Mouse (Mus musculus): ENCODE measurements around the gene Ulk3. TPM values are rescaled to one million over a fixed set of nuclear protein-coding genes. Genes with fewer than 3 reads are reported as not detected.

Ulk3 gene
- polyA plus RNA-seq, 1 experiment from 2014 or later, result 20.4 TPM

GRCm38 (mm10) chr9:57584991-57585390, 4.3 kb upstream of the Ulk3 start:
- peaks cover 6% of the 10 kb centered on the region for H3K4me1 ChIP-seq (ENCODE audit: control insufficient read depth, insufficient read depth, low read length)
- ATAC-seq (ENCODE audit: low FRiP score, low TSS enrichment) (no peak), DNase-seq (no peak)
- no peak overlapping the region for H3K27ac ChIP-seq (replicated peaks; ENCODE audit: low read depth, low read length)
- WGBS, result 96% methylated on average over 3 of the region's 3 CpGs
- no peak overlapping the region for H3K9ac ChIP-seq (replicated peaks; ENCODE audit: low read length)
- H3K9me3 ChIP-seq (ENCODE audit: control insufficient read depth, low read length), result no peaks in the 10 kb centered on the region
- H3K27me3 ChIP-seq (ENCODE audit: control insufficient read depth, insufficient read depth, low read length), result no peaks in the 10 kb centered on the region
- H3K4me3 ChIP-seq (replicated peaks; ENCODE audit: low read depth, low read length), result no peak overlapping the region
- peaks cover 67% of the 10 kb centered on the region for H3K36me3 ChIP-seq (ENCODE audit: control insufficient read depth, insufficient read depth, low read length)
- H3K4me2 ChIP-seq (ENCODE audit: low read length), result no peak overlapping the region

DNA sequence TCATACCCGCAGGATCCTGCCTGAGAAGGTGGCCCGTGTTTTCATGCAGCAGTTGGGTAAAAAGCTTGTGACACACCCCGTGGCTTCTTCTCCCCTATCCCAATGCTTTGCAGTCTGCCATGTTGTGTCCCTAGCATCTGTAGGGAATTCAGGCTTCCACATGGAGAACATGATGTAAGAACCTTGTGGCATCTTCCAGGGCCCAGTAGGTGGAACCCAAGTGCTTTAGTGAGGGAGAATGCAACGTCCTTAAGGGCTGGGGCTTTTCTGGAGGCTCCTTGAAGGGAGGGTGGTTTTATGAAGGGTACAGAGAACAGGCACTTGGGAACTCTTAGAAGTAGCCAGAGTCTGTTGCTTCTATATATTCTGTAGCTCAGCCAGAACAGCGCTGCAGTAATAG, 1.5 kb downstream of the Ulk3 start:
- ATAC-seq (ENCODE audit: low FRiP score, low TSS enrichment), result no peak

DNA sequence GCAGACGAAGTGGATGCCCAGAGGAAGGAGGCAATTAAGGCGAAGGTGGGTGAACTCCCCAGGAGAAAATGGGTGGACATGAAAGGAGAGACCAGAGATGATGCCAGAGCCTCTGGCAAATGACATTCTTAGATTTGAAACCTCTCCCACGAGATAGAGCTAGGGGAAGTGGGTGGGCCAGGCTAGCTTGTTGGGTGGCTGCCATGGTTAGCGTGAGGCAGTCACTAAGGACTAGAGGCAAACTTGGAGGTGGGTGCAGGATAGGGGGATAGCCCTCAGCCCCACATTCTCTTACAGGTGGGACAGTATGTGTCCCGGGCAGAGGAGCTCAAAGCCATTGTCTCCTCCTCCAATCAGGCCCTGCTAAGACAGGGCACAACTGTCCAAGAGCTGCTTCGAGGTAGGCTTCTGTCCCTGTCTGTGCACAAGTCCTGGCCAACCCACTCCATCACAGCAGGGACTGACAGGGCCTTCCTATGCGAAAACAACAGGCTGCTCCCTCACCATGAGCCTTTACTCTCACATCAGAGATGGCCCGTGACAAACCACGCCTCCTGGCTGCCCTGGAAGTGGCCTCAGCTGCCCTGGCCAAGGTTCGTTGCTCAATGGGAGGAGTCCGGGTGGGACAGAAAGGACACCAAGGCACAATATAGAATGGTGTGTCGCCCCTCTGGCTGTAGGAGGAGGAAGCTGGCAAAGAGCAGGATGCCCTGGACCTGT, 4.4 kb downstream of the Ulk3 start:
- Histone ChIP-seq H3K4me1 (ENCODE audit: control insufficient read depth, insufficient read depth, low read length) (peaks cover 11% of the 10 kb centered on the region), H3K9me3 (ENCODE audit: control insufficient read depth, low read length) (no peaks in the 10 kb centered on the region), H3K36me3 (ENCODE audit: control insufficient read depth, insufficient read depth, low read length) (peaks cover 27% of the 10 kb centered on the region), H3K27me3 (ENCODE audit: control insufficient read depth, insufficient read depth, low read length) (no peaks in the 10 kb centered on the region), H3K4me2 (ENCODE audit: low read length) (no peak overlapping the region), H3K27ac (replicated peaks; ENCODE audit: low read depth, low read length) (no peak overlapping the region), H3K4me3 (replicated peaks; ENCODE audit: low read depth, low read length) (no peak overlapping the region), H3K9ac (replicated peaks; ENCODE audit: low read length) (no peak overlapping the region)
- WGBS, result 38% methylated on average over 12 of the region's 12 CpGs
- ATAC-seq (ENCODE audit: low FRiP score, low TSS enrichment) (no peak), DNase-seq (no peak)

More for the DNA sequence above, 1.5 kb downstream of the Ulk3 start:
- 33% methylated on average over 5 of the region's 5 CpGs for WGBS
- peak overlapping the region; percentile 88; the same call in 1 of the 2 replicates for H3K4me2 ChIP-seq (ENCODE audit: low read length)
- no peak overlapping the region for H3K27ac ChIP-seq (replicated peaks; ENCODE audit: low read depth, low read length)
- no peaks in the 10 kb centered on the region for H3K27me3 ChIP-seq (ENCODE audit: control insufficient read depth, insufficient read depth, low read length)
- peak; percentile 33 for DNase-seq
- peaks cover 11% of the 10 kb centered on the region for H3K4me1 ChIP-seq (ENCODE audit: control insufficient read depth, insufficient read depth, low read length)
- H3K9me3 ChIP-seq (ENCODE audit: control insufficient read depth, low read length), result no peaks in the 10 kb centered on the region
- H3K36me3 ChIP-seq (ENCODE audit: control insufficient read depth, insufficient read depth, low read length), result peaks cover 44% of the 10 kb centered on the region
- H3K4me3 ChIP-seq (replicated peaks; ENCODE audit: low read depth, low read length), result no peak overlapping the region
- H3K9ac ChIP-seq (replicated peaks; ENCODE audit: low read length), result no peak overlapping the region

GRCm38 (mm10) chr9:57594174-57594509, 4.9 kb downstream of the Ulk3 start:
- no peak for ATAC-seq (ENCODE audit: low FRiP score, low TSS enrichment)
- no peak for DNase-seq
- H3K4me3 ChIP-seq (replicated peaks; ENCODE audit: low read depth, low read length), result no peak overlapping the region
- no peaks in the 10 kb centered on the region for H3K27me3 ChIP-seq (ENCODE audit: control insufficient read depth, insufficient read depth, low read length)
- no peaks in the 10 kb centered on the region for H3K9me3 ChIP-seq (ENCODE audit: control insufficient read depth, low read length)
- peaks cover 12% of the 10 kb centered on the region for H3K4me1 ChIP-seq (ENCODE audit: control insufficient read depth, insufficient read depth, low read length)
- no peak overlapping the region for H3K27ac ChIP-seq (replicated peaks; ENCODE audit: low read depth, low read length)
- H3K4me2 ChIP-seq (ENCODE audit: low read length), result no peak overlapping the region
- 63% methylated on average over 9 of the region's 9 CpGs for WGBS
- peaks cover 27% of the 10 kb centered on the region for H3K36me3 ChIP-seq (ENCODE audit: control insufficient read depth, insufficient read depth, low read length)
- no peak overlapping the region for H3K9ac ChIP-seq (replicated peaks; ENCODE audit: low read length)

DNA sequence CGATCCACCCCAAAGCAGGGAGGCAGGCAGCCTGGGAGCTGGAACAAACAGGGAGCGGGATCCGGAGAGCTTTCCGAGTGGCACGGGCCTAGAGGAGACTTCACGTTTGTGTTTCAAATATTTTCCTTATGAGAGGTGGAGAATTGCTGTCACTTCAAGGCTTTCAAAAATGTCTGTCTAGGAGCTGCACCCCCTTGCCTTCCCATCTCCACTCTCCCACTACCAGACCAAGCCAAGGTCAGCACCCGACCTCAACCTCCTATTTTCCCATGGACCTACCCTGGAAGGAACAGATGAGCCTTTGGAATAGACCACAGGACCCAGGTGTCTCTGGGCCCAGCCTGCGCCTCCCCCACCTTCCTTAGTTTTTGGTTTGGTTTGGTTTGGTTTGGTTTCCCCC, 8.0 kb downstream of the Ulk3 start:
- no peak overlapping the region for H3K9ac ChIP-seq (replicated peaks; ENCODE audit: low read length)
- peaks cover 27% of the 10 kb centered on the region for H3K36me3 ChIP-seq (ENCODE audit: control insufficient read depth, insufficient read depth, low read length)
- no peak overlapping the region for H3K4me2 ChIP-seq (ENCODE audit: low read length)
- no peak overlapping the region for H3K27ac ChIP-seq (replicated peaks; ENCODE audit: low read depth, low read length)
- no peak overlapping the region for H3K4me3 ChIP-seq (replicated peaks; ENCODE audit: low read depth, low read length)
- ATAC-seq (ENCODE audit: low FRiP score, low TSS enrichment) (no peak), DNase-seq (no peak)
- H3K9me3 ChIP-seq (ENCODE audit: control insufficient read depth, low read length), result no peaks in the 10 kb centered on the region
- WGBS, result 89% methylated on average over 8 of the region's 8 CpGs
- peaks cover 18% of the 10 kb centered on the region for H3K4me1 ChIP-seq (ENCODE audit: control insufficient read depth, insufficient read depth, low read length)
- no peaks in the 10 kb centered on the region for H3K27me3 ChIP-seq (ENCODE audit: control insufficient read depth, insufficient read depth, low read length)

DNA sequence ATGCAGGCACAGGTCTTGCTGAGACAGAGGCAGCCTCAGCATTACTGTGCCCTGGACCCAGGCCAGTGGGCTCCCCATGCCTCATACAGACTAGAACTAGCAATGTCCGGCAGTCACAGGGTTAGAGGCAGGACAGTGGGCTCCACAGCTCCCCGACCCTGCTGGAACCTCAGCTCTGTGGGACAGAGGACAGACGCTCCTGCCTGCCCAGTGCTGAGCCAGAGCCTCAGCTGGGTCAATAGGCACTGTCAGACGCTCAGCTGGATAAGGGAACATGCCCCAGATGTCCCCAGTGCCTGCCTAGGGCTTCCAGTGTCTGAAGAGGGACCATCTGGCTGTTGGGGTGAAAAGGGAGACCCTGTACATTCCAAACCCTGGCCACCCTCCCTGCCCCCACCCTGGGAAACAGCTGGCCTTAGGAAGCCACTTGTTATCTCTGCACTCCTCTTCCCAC, 8.7 kb downstream of the Ulk3 start:
- H3K36me3 ChIP-seq (ENCODE audit: control insufficient read depth, insufficient read depth, low read length), result peaks cover 23% of the 10 kb centered on the region
- H3K9me3 ChIP-seq (ENCODE audit: control insufficient read depth, low read length), result no peaks in the 10 kb centered on the region
- no peak overlapping the region for H3K9ac ChIP-seq (replicated peaks; ENCODE audit: low read length)
- WGBS, result 18% methylated on average over 4 of the region's 4 CpGs
- no peaks in the 10 kb centered on the region for H3K27me3 ChIP-seq (ENCODE audit: control insufficient read depth, insufficient read depth, low read length)
- ATAC-seq (ENCODE audit: low FRiP score, low TSS enrichment) (no peak), DNase-seq (no peak)
- no peak overlapping the region for H3K4me2 ChIP-seq (ENCODE audit: low read length)
- no peak overlapping the region for H3K27ac ChIP-seq (replicated peaks; ENCODE audit: low read depth, low read length)
- peaks cover 18% of the 10 kb centered on the region for H3K4me1 ChIP-seq (ENCODE audit: control insufficient read depth, insufficient read depth, low read length)
- no peak overlapping the region for H3K4me3 ChIP-seq (replicated peaks; ENCODE audit: low read depth, low read length)

DNA sequence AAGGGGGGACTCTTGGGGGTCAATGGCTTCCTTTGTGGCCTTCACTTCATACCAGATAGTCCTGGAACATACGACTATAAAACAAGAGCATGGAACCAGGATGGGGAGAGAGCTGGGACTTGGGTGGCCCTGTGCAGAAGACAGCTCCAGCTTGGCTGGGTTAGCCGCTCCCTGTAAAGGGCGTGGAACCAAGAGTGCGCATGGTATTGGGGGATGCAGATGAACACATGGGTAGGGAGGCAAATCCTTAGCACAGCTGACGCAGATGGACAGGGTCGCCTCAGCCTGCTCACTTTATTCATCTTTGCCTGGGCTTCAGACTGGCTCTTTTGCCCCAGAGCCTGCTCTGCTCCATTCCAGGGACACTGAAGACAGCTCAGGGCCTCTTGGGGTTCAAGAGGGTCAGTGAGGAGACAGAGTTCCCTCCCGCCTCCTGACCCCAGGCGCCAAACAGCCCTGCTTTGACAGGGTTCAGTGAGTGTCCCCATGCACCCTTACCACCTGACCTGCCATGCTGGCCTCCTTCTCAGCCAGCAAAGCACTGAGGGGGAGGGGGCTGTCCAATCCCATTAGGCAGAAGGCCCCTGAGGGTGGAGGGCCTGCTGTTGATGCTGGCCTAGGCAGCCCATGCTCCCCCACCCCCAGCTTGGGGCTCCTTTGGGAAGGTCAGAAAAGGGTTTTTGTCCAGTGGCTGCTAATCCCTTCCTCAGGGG, 9.8 kb downstream of the Ulk3 start:
- H3K27ac ChIP-seq (replicated peaks; ENCODE audit: low read depth, low read length), result peak overlapping the region; percentile 14
- H3K4me3 ChIP-seq (replicated peaks; ENCODE audit: low read depth, low read length), result no peak overlapping the region
- DNase-seq (peak; percentile 45), ATAC-seq (ENCODE audit: low FRiP score, low TSS enrichment) (peak; percentile 49; the same call in 1 of the 2 replicates)
- peaks cover 14% of the 10 kb centered on the region for H3K36me3 ChIP-seq (ENCODE audit: control insufficient read depth, insufficient read depth, low read length)
- H3K4me1 ChIP-seq (ENCODE audit: control insufficient read depth, insufficient read depth, low read length), result peaks cover 18% of the 10 kb centered on the region
- H3K4me2 ChIP-seq (ENCODE audit: low read length), result no peak overlapping the region
- H3K27me3 ChIP-seq (ENCODE audit: control insufficient read depth, insufficient read depth, low read length), result no peaks in the 10 kb centered on the region
- WGBS, result 24% methylated on average over 8 of the region's 8 CpGs
- H3K9ac ChIP-seq (replicated peaks; ENCODE audit: low read length), result no peak overlapping the region
- H3K9me3 ChIP-seq (ENCODE audit: control insufficient read depth, low read length), result no peaks in the 10 kb centered on the region

DNA sequence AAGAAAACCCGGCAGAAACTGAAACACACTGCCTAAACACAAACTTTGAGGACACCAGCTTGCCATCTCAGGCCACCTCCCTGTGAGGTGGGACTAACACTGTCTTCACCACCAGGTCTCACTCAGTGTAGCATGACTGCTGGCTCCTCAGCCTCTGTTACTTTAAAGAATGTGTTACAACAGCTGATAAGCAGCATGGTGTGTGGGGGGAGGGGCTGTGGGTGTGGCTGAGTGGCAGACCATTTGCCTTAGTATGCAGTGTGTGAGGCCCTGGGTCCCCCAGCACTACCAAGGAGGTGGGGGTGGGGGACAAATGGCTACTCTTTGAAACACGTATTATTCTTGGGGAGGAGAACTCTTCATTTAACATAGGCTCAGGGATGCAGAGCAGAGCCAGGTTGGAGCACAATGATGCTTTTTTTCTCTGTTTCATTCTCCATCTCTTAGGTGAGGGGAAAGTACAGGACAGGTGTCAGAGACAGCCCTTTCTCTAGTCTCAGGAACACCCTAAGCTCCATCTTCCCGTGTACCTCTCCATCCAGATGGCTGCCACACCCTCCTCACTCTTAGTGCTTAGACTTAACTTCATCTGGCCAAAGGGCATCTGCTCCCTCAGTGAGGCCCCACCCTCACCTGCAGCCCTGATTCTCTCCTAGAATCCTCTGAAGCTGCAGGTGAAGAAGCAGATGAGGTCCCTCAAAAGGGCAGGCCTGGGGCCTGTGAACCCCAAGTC, 11.5 kb downstream of the Ulk3 start:
- Histone ChIP-seq H3K9ac (replicated peaks; ENCODE audit: low read length) (no peak overlapping the region), H3K4me2 (ENCODE audit: low read length) (no peak overlapping the region), H3K27me3 (ENCODE audit: control insufficient read depth, insufficient read depth, low read length) (no peaks in the 10 kb centered on the region), H3K4me1 (ENCODE audit: control insufficient read depth, insufficient read depth, low read length) (peaks cover 23% of the 10 kb centered on the region), H3K36me3 (ENCODE audit: control insufficient read depth, insufficient read depth, low read length) (no peaks in the 10 kb centered on the region; the same call in 1 of the 2 replicates), H3K4me3 (replicated peaks; ENCODE audit: low read depth, low read length) (no peak overlapping the region), H3K27ac (replicated peaks; ENCODE audit: low read depth, low read length) (no peak overlapping the region), H3K9me3 (ENCODE audit: control insufficient read depth, low read length) (no peaks in the 10 kb centered on the region)
- 9% methylated on average over 3 of the region's 3 CpGs for WGBS
- peak; percentile 44 for DNase-seq
- ATAC-seq (ENCODE audit: low FRiP score, low TSS enrichment), result no peak
